Mouse (Mus musculus) kidney, embryonic 16.5 days (tissue): Measurements from ENCODE around the gene Slc25a11. TPM values are rescaled to one million over a fixed set of nuclear protein-coding genes. Genes with fewer than 3 reads are reported as not detected.

Experiments
- ATAC-seq: fragments of 200-750 bp; cut with Nextera tagmentation; 2 replicates; pipeline ENCODE4 v1.8.0; 2017; ENCODE audit warnings: moderate TSS enrichment; ENCODE audit not compliant: low FRiP score, low TSS enrichment
- H3K27ac ChIP-seq: fragments of 300-500 bp; sonication (generic); 2 replicates; pipeline ENCODE4 v1.5.1; 2014; ENCODE audit warnings: low read length
- H3K27me3 ChIP-seq: fragments of 300-500 bp; sonication (generic); 2 replicates; pipeline ENCODE4 v1.6.1; 2014; ENCODE audit warnings: low read length, control low read depth, mixed read lengths; ENCODE audit not compliant: insufficient read depth
- H3K36me3 ChIP-seq: fragments of 300-500 bp; sonication (generic); 2 replicates; pipeline ENCODE4 v1.6.1; 2014; ENCODE audit warnings: low read length, control low read depth, mixed read lengths; ENCODE audit not compliant: insufficient read depth
- H3K4me1 ChIP-seq: fragments of 300-500 bp; sonication (generic); 2 replicates; pipeline ENCODE4 v1.6.1; 2014; ENCODE audit warnings: low read length, control low read depth, mixed read lengths; ENCODE audit not compliant: insufficient read depth
- H3K4me2 ChIP-seq: fragments of 300-500 bp; sonication (generic); replicated peaks from 2 replicates; pipeline ENCODE4 v1.6.1; 2014; ENCODE audit warnings: low read depth, low read length
- H3K4me3 ChIP-seq: fragments of 300-500 bp; sonication (generic); 2 replicates; pipeline ENCODE4 v1.5.1; 2014; ENCODE audit warnings: mild to moderate bottlenecking, low read length
- H3K9ac ChIP-seq: fragments of 300-500 bp; sonication (generic); replicated peaks from 2 replicates; pipeline ENCODE4 v1.6.1; 2014; ENCODE audit warnings: low read length
- H3K9me3 ChIP-seq: fragments of 300-500 bp; sonication (generic); 2 replicates; pipeline ENCODE4 v1.6.1; 2016; ENCODE audit warnings: low read length, control low read depth
- WGBS: fragments of 180-500 bp; shearing (Covaris S2); extraction: QIAGEN DNeasy Blood & Tissue Kit; methylation state at CpG from one replicate; pipeline ENCODE4 v1.1.7; 2014; 5-methylcytosine and 5-hydroxymethylcytosine counted together
- polyA plus RNA-seq: library from polyadenylated mRNA; unstranded; fragments of >200 nt; fragmentation: Nextera tagmentation; extraction: Ambion mirVana; gene quantifications from 2 replicates; pipeline ENCODE4 v1.2.1, GENCODE M21; 2015

Slc25a11 gene
- polyA plus RNA-seq, 1 experiment from 2014 or later, result 235 TPM

DNA sequence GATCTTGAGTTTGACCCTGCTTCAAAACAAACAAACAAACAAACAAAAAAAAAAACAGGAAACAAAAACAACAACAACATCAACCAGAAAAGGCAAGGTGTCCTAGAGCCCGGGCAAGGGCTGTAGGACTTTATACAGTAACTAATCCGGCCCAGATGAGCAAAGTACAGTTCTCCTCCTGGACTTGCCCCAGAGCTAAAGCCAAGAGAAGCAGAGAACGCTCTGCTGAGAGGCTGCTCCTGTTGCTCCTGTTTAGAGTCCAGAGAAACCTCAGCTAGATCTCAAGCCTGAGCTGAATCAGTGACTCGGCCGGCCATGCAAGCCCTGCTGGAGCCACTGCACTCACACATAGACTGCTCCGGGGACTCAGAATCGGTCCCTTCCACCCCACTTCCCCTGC is 17.1 kb downstream of the Slc25a11 start:
- H3K4me1 ChIP-seq, result no peaks in the 10 kb centered on the region
- WGBS, result 61% methylated on average over 7 of the region's 7 CpGs
- H3K27ac ChIP-seq, result no peak overlapping the region
- ATAC-seq, result no peak
- no peak overlapping the region for H3K9ac ChIP-seq
- H3K4me2 ChIP-seq, result no peak overlapping the region
- no peak overlapping the region for H3K4me3 ChIP-seq
- no peaks in the 10 kb centered on the region for H3K9me3 ChIP-seq
- H3K36me3 ChIP-seq, result no peaks in the 10 kb centered on the region
- H3K27me3 ChIP-seq, result no peaks in the 10 kb centered on the region

DNA sequence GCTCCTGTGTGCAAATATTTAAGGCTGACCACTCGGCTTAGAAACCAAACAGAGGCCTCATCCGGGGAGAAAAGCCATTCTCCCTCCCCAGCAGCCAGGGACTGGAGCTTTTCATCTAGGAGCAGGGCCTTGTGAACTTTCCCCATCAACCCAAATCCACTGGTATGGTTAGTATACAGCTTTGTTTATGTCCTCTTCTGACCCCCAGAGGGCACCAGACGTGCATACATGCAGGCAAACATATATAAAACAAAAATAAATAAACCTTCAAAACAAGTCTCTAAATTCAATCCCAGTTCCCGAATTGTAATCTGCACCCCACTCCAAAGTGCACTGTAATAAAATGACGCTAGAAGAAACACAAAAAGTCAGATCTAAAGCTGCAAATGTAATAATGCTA is 17.7 kb downstream of the Slc25a11 start:
- Histone ChIP-seq H3K4me3 (no peak overlapping the region), H3K4me2 (no peak overlapping the region), H3K27me3 (no peaks in the 10 kb centered on the region), H3K27ac (no peak overlapping the region), H3K9ac (no peak overlapping the region), H3K4me1 (no peaks in the 10 kb centered on the region), H3K36me3 (no peaks in the 10 kb centered on the region), H3K9me3 (no peaks in the 10 kb centered on the region)
- WGBS, result 52% methylated on average over 5 of the region's 5 CpGs
- no peak for ATAC-seq

DNA sequence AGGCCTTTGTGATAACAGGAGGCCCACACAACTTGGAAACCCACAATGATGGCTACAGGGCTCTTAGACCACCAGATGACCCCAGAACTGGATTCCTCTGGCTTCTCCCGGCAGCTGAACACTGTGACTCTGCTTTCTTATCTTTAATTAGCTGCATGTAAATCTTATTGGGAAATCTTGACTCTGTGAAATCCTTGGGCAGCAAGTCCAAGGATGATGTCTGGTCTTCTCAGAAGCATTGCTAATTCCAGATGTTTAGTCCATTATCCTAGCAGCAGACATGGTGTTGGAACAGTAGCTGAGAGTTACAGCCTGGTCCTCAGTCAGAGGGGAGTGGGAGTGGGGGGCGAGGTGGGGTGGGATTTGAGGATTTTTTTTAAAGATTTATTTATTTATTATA is 18.8 kb downstream of the Slc25a11 start:
- H3K4me1 ChIP-seq, result no peaks in the 10 kb centered on the region
- H3K27ac ChIP-seq, result no peak overlapping the region
- 70% methylated on average over 2 of the region's 2 CpGs for WGBS
- H3K4me2 ChIP-seq, result no peak overlapping the region
- no peaks in the 10 kb centered on the region for H3K9me3 ChIP-seq
- no peak overlapping the region for H3K4me3 ChIP-seq
- H3K9ac ChIP-seq, result no peak overlapping the region
- ATAC-seq, result no peak
- no peaks in the 10 kb centered on the region for H3K27me3 ChIP-seq
- H3K36me3 ChIP-seq, result no peaks in the 10 kb centered on the region

DNA sequence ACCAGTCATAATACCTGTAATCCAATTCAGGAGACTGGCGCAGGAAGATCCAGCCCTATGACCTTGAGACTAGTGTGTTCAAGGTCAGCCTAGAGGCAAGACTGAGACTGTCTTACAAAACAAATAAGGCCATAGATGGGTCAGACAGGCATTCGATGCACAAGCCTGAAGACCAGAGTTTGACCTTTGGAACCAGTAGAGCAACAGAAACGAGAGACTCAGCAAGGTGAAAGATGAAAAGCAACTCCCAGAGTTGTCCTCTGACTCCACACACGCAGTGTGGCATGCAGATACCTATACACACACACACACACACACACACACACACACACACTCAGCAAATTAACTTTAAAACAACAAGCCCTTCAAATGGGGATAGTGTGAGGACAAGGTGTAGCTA is 20.4 kb downstream of the Slc25a11 start:
- no peaks in the 10 kb centered on the region for H3K9me3 ChIP-seq
- no peak for ATAC-seq
- WGBS, result 48% methylated on average over 4 of the region's 4 CpGs
- no peak overlapping the region for H3K9ac ChIP-seq
- peaks cover 5% of the 10 kb centered on the region; the same call in 1 of the 2 replicates for H3K4me1 ChIP-seq
- no peak overlapping the region for H3K27ac ChIP-seq
- no peaks in the 10 kb centered on the region for H3K27me3 ChIP-seq
- H3K4me2 ChIP-seq, result no peak overlapping the region
- H3K36me3 ChIP-seq, result no peaks in the 10 kb centered on the region
- H3K4me3 ChIP-seq, result no peak overlapping the region

DNA sequence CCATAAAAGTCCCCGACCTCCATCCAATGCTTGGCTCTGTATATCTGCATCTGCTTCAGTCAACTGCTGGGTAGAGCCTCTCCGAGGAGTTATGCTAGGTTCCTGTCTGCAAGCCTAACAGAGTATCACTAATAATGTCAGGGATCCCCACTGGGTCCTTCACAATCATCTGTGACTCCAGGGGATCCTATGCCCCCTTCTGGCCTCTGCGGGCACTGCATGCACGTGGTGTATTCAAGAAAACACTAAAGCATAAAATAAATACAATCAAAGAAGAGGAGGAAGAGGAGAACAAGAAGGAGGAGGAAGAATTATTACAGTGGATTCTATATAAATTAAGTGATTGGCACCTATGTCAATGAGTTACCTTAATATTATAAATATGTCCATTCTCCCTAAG is 21.8 kb downstream of the Slc25a11 start:
- no peak for ATAC-seq

DNA sequence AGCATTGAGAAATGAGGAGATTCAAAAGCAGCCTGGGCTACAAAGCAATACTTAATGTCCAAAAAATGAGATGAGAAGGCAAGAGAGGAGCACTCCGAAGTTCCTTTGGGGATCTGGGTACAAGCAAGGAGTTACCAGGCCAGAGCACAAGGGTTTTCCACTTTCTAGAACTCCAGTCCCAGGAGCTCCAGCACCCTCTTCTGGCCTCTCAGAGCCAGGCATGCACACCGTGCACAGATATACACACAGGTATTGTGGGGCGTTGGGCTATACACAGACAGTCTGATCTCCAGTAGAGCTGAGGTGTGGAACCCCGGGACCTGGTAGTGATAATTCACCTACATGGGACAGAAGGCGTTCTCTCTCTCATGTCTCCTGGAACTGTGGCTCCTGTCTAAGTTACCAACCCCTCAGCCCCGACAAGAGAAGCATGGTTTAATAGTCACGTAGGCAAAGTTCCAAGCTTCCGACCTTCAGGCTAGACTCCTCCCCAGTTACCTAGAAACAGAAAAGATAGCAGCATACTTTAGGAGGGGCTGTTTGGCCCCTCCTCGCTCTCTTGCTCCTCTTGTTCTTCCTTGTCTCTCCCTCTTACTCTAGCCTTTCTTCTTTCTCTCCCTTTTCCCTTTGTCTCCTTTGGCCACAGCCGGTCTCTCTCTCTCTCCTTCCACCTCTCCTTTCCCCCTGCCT is 24.1 kb downstream of the Slc25a11 start:
- Histone ChIP-seq H3K27me3 (no peaks in the 10 kb centered on the region), H3K4me1 (peaks cover 7% of the 10 kb centered on the region; the same call in 1 of the 2 replicates), H3K27ac (no peak overlapping the region), H3K4me3 (no peak overlapping the region), H3K36me3 (no peaks in the 10 kb centered on the region), H3K9ac (no peak overlapping the region), H3K4me2 (no peak overlapping the region), H3K9me3 (no peaks in the 10 kb centered on the region)
- WGBS, result 86% methylated on average over 10 of the region's 10 CpGs
- ATAC-seq, result no peak

More for the DNA sequence above, 21.8 kb downstream of the Slc25a11 start:
- Histone ChIP-seq H3K4me1 (peaks cover 7% of the 10 kb centered on the region; the same call in 1 of the 2 replicates), H3K4me2 (no peak overlapping the region), H3K9me3 (no peaks in the 10 kb centered on the region), H3K36me3 (no peaks in the 10 kb centered on the region), H3K27ac (no peak overlapping the region), H3K9ac (no peak overlapping the region), H3K27me3 (no peaks in the 10 kb centered on the region), H3K4me3 (no peak overlapping the region)
- WGBS, result 49% methylated on average over 4 of the region's 4 CpGs

DNA sequence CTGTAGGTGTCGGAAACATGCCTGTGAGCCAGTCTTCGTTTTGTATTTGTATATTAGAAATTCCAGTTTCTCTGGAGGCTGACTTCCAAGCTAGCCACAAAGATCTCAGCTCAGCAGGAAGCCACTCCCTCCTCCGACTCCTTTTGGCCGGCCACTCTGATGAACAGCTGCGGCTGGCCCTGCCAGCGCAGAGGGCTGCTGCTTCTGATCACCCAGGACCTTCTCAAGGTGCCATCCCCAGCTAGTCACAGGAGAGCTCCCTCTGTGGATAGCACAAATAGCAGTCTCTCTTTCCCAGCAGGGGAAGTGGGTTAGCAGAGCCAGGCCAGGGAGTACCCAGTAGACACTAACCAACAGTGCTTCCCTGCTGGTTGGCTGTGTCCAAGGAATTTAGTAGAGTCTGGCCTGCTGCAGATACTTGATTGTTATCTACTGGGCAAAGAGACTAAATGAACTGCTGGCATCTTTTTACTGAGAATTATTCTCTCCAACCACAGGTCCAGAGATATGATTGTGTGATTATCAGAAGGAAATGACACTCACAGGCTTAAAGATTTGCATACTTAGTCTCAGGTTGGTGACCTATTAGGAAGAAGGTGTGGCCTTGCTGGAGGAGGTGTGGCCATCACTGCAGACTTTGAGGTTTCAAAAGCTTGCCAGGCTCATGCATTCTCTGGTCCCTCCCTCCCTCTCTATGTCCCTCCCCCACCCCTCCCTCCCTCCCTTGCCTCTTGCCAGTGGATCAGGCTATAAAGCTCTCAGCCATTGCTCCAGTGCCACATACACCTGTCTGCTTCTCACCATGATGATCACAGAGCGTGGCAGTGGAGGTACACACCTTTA is 25.1 kb downstream of the Slc25a11 start:
- 39% methylated on average over 7 of the region's 7 CpGs for whole genome bisulfite sequencing
- no peak for ATAC-seq

DNA sequence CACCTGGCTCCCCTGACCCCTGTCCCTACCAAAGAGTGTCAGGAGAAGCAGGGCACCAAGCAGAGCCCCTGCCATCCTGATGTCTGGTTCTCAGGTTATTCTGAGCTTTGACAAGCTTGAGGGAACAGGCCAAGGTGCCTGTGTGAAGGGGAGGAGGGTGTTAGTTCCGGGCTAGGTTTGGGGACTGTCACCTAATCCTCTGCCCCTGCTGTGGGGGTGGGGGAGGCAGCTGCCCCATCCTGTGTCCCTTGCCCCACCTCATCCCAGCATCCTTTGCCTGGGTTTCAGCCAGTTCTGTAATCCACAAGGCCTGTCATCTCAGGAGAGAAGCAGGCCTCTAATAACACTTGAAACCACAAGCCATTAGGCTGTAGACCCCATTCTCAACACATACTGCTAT is 28.2 kb downstream of the Slc25a11 start, which contains the start of gene Chrne:
Chrne (minus strand) TSS at position 116 of the 400 bp plus-strand sequence.
- no peak for ATAC-seq
- H3K9me3 ChIP-seq, result no peaks in the 10 kb centered on the region
- H3K27me3 ChIP-seq, result no peaks in the 10 kb centered on the region
- no peak within 1 kb of the TSS for H3K4me3 ChIP-seq
- no peaks in the 10 kb centered on the region for H3K36me3 ChIP-seq
- 23% methylated on average over 1 of the region's 1 CpGs for WGBS
- H3K27ac ChIP-seq, result no peak within 1 kb of the TSS
- H3K9ac ChIP-seq, result no peak within 1 kb of the TSS
- peaks cover 20% of the 10 kb centered on the region for H3K4me1 ChIP-seq
- H3K4me2 ChIP-seq, result no peak within 1 kb of the TSS

More for the DNA sequence above, 25.1 kb downstream of the Slc25a11 start:
- Histone ChIP-seq H3K4me2 (no peak overlapping the region), H3K9me3 (no peaks in the 10 kb centered on the region), H3K4me3 (no peak overlapping the region), H3K27me3 (no peaks in the 10 kb centered on the region), H3K4me1 (peaks cover 7% of the 10 kb centered on the region; the same call in 1 of the 2 replicates), H3K36me3 (no peaks in the 10 kb centered on the region), H3K27ac (no peak overlapping the region), H3K9ac (no peak overlapping the region)

DNA sequence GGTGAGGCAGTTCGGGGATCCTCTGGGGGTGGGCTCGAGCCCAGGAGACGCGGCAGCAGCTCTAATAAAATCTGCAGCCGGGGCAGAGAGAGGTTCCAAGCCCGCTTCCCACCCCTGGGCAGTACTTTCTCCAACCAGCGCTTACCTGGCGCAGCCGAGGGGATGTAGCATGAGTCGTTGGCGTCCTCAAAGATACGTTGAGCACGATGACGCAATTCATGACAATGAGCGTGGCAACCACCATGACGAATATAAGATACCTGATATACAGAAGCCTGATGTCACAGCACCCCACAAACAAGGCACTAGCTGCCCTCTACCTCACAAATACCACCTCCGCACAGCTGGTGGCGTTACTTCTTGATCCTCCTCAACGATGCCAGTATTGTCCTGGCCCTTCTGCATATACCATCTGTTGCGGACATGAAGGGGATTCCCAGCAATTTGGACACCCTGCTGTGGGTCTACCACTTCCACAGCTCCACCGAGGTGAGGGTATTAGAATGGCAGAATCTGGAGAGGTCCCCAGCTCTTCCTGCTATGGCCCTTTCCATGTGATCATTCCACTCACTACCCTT is 31.7 kb downstream of the Slc25a11 start, which contains the start of gene 4930544D05Rik:
4930544D05Rik (plus strand) TSS at position 333 of the 578 bp plus-strand sequence.
- Histone ChIP-seq H3K27me3 (no peaks in the 10 kb centered on the region), H3K4me3 (peak within 1 kb of the TSS; percentile 43), H3K9ac (peak within 1 kb of the TSS; percentile 33), H3K4me2 (peak within 1 kb of the TSS; percentile 77), H3K9me3 (no peaks in the 10 kb centered on the region), H3K4me1 (peaks cover 13% of the 10 kb centered on the region), H3K27ac (peak within 1 kb of the TSS; percentile 76), H3K36me3 (peaks cover 25% of the 10 kb centered on the region)
- WGBS, result 18% methylated on average over 21 of the region's 21 CpGs
- ATAC-seq, result peak; percentile 8; the same call in 1 of the 2 replicates
